Mouse (Mus musculus) layer of hippocampus, adult 11-12 months (tissue): ENCODE results near the gene Ndrg3.
"Not testable (repeated sequence)": the region's sequence is repeated elsewhere in the genome, so short reads cannot be mapped to it uniquely, and the experiment has no call there.

ENCODE experiments used
- DNase-seq: peaks from one replicate; pipeline ENCODE4 v3.0.0; 2022; ENCODE audit warnings: low spot score

Gene Ndrg3

GRCm38 (mm10) chr2:156935005-156935404 lies 56.9 kb downstream of the Ndrg3 start:
- DNase-seq = no peak

GRCm38 (mm10) chr2:156933426-156933825 lies 58.4 kb downstream of the Ndrg3 start:
- no peak for DNase-seq

GRCm38 (mm10) chr2:156931421-156931820 lies 60.4 kb downstream of the Ndrg3 start:
- DNase-seq = no peak

- no peak for DNase-seq
Measured at GRCm38 (mm10) chr2:156930549-156930948, 61.3 kb downstream of the Ndrg3 start.

GRCm38 (mm10) chr2:156929519-156930120 lies 62.2 kb downstream of the Ndrg3 start:
- DNase-seq = no peak

GRCm38 (mm10) chr2:156928606-156929005 lies 63.2 kb downstream of the Ndrg3 start:
- no peak for DNase-seq

GRCm38 (mm10) chr2:156927663-156928062 lies 64.2 kb downstream of the Ndrg3 start:
- DNase-seq = no peak

- not testable (repeated sequence) for DNase-seq
Measured at GRCm38 (mm10) chr2:156925611-156926010, 66.2 kb downstream of the Ndrg3 start.

- not testable (repeated sequence) for DNase-seq
Measured at GRCm38 (mm10) chr2:156925075-156925474, 66.8 kb downstream of the Ndrg3 start.

GRCm38 (mm10) chr2:156924210-156924898 lies 67.5 kb downstream of the Ndrg3 start:
- DNase-seq = no peak

GRCm38 (mm10) chr2:156923057-156923456 lies 68.8 kb downstream of the Ndrg3 start:
- DNase-seq = no peak

GRCm38 (mm10) chr2:156919796-156920195 lies 72.1 kb downstream of the Ndrg3 start:
- no peak for DNase-seq

GRCm38 (mm10) chr2:156919191-156919590 lies 72.7 kb downstream of the Ndrg3 start:
- not testable (repeated sequence) for DNase-seq

GRCm38 (mm10) chr2:156918562-156918961 lies 73.3 kb downstream of the Ndrg3 start:
- no peak for DNase-seq

- DNase-seq = no peak
Measured at GRCm38 (mm10) chr2:156916419-156917125, 75.3 kb downstream of the Ndrg3 start.

GRCm38 (mm10) chr2:156915559-156915958 lies 76.3 kb downstream of the Ndrg3 start:
- no peak for DNase-seq

- no peak for DNase-seq
Measured at GRCm38 (mm10) chr2:156913191-156913590, 78.7 kb downstream of the Ndrg3 start.

GRCm38 (mm10) chr2:156905931-156906330 lies 85.9 kb downstream of the Ndrg3 start:
- not testable (repeated sequence) for DNase-seq

GRCm38 (mm10) chr2:156904976-156905717 lies 86.7 kb downstream of the Ndrg3 start:
- DNase-seq = peak; percentile 83

GRCm38 (mm10) chr2:156903367-156903766 lies 88.5 kb downstream of the Ndrg3 start:
- DNase-seq = no peak

GRCm38 (mm10) chr2:156902411-156902810 lies 89.4 kb downstream of the Ndrg3 start:
- DNase-seq = not testable (repeated sequence)

- DNase-seq = no peak
Measured at GRCm38 (mm10) chr2:156901883-156902282, 90.0 kb downstream of the Ndrg3 start.
